Mouse (Mus musculus) lung, postnatal 14 days (tissue): ENCODE data around the gene Kif12.

Experiments used
- DNase-seq: peaks from one replicate; pipeline ENCODE4 v3.0.0; 2021

The Kif12 gene

DNA sequence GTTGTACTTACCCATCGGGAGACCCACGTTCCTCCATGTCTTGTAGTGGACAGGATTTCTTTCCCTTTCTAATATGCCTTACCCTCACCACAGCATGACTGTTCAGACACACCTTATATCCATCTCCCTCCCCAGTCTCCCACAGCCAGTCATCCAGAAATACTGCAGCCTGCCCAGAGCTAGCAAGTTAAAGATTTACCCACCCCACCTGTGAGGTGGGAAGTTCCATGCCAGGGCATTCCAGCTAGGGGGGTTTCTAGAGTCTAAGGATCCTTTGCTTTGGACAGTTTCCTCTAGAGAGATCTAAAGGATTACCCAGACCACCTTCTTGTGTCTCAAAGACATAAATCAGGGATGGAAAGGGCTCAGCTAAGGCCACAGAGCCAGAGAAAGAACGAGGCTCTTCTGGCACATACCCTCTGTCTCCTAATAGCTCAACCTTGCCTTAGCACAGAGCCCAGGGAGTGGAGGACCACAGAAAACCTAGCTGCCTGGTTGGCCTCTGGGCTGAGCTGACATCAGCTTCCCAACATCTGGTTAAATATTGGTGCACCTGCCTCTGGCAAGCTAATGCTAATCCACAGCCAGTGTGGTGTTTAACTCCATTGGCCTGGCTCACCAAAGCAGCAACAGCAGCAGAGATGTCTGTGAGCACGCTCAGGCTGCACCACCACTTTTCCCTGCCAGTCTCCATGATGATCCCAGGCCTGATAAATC, at the start of gene Kif12:
Gene Kif12 (minus strand): TSS at position 163 of the 717 bp plus-strand sequence.
- DNase-seq = no peak

DNA sequence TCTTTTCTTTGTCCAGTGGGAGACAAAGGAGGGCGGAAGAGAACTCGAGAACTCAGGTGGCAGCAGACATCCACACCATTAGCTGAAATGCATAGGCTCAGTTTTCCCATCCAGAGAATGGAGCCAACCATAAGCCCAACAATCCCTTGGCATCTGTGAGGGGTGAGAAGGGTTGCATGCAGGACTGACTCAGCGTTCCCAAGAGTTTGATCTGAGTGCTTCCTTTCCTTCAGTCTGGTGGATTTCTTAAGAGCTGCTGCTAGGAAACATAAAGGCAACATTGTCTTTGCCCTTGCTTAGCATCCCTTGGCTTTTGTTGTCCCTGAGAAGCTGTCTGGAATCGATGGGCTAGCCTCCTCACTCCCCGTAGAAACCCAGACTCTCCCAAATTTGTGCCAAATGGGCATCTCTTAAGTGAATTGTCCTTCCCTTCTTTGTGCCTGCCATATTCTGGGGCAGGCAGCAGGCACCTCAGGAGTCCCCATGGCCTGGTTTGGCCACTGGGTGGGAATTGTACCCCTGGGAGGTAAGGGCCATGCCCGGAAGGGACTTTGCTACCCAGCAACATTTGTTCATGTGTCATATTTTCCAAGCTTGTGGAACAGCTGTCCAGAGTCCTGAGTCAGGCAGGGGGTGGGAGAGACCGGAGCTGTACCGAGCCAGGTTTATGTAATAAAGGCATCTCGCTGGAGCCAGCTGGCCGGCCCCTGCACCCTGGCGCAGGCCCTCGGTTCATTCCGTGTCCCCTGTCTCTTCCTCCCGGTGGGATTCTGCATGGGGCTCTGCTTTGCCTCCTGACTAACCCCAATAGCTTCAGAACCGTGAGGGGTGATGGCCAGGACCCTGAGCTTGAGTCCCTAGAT, 49.4 kb upstream of the Kif12 start:
- peak; percentile 51 for DNase-seq

DNA sequence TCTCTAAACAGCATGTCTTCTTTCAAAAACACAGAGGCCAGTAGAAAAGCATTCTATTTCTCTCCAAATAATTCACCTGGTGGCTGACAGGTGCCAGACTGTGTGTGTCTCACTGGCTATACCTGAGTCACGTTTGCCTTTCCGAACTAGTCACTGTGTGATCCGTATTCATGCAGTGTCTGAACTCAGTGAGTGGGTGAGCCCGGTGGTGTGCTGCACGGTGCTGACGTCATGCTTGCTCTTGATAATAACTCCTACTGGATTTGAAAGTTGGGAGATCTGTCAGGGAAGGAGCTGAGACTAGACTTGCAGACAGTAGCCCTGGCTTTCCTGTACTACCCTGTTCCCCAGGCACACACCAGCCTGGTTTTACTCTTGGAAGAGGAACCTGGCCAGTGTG, 47.7 kb upstream of the Kif12 start:
- no peak for DNase-seq

DNA sequence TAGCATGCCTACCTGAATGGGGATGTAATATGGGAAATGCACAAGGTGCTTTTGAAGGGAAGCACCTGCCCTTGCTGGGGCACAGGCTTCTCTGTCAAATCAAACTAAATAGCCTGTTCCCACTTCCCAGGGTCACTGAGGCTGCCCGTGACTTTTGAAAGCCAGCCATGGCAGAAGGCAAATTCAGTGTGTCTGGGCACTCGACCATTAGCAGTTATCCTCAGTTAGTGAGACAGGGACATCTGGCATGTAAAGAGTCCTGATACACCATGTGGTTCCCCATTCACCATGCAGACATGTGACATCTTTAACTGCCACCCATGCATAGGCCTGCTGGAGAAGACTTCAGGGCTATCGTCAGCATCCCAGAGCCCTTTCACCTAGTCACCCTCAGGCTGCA, 47.1 kb upstream of the Kif12 start:
- DNase-seq = no peak

DNA sequence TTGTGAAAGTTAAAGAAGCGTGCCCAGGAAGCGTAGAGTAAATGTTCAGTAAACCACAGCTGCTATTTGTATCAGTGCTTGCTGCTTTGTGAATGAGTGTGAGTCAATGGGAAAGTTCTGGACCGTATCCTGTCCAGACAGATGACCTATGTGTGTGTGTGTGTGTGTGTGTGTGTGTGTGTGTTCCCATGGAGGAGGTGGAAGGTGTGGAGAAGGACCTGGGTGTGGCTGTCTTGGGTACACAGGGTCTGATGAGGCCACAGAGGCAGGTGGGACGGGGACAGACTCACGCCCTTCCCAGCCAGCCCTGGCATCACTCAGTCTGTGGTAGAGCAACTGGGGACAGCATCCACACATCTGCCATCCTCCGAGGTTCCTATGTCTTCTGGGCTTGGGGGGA, 45.6 kb upstream of the Kif12 start:
- DNase-seq = no peak

DNA sequence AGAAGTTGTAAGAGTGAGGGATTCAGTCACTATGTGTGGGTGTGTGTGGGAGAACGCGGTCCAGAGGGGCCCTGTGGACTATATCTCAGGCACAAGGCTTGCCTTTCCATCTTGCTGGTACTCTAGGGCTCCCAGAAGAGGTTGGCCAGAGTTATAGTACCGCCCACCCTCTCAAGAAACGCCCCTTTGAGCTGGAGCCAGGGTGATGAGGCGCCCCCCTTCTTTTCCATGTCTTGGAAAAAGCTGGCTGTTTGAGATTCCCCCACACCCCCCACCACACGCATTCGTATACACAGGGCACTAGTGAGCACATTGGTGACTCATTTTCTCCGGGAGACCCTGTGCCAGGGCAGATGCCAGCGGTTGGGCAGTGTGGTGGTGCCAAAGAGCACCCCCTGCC, 44.6 kb upstream of the Kif12 start:
- peak; percentile 62 for DNase-seq

DNA sequence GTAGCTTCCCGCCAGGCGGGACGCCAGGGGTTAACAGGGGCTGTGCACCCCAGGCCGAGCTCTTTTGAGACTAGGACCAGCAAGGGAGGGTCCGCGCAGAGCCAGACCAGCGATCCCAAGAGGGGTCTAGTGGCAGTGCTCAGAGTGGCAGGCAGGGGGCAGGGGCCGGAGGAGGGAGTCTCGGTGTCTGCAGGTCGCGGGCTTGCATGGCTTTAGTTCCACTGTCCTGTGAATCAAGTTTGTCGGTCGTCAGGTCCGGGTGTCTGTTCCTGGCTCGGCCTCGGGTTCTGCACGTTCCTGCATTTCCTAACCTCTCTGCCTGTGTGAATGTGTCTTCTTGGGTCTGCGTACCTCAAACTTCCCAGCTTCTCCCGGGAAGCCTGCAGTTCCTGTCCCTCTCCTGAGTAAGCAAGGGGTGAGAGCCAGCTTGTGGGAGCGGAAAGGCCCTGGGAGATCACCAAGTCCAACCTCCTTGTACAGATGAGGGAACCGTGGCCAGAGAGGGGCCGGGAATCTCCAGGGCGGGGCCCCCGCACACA, 44.1 kb upstream of the Kif12 start:
- DNase-seq = peak; percentile 59

DNA sequence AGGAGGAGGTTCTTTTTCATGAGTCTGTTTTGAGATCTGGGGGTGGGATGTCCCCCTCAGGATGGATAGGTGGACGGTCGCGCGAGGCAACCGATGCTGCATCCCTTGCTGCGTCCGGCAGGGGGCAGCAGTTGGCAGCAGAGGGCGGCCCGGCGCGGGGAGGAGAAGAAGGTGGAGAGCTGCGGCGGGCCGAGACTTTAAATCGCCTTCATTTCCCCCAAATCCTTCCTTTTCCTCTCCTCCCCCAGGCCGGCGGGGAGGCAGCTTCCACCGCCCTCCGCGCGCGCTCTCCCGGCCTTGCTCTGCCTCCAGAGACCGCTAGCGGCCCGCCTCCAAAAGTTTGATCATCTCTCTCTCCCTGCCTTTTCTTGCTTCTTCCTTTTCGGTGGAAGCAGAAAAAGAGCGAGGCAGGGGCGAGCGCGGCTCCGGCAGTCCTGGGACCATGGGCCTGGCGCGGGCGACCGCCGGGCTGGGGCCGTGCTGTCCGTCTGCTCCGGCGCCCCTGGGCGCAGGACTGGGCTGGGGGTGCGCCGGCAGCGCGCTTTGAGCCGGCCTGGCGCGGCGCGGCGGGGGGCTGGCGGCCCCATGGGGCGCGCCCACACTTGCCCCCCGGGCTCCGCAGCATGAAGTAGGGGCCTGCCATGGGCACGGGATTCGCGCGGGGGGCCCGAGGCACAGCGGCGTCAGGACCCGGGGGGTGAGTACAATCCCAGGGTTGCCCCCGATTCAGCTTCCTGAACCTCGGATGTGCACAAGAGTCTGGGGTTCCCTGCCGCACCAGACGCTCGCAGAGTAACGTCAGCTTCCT, 43.5 kb upstream of the Kif12 start:
- peak; percentile 86 for DNase-seq

DNA sequence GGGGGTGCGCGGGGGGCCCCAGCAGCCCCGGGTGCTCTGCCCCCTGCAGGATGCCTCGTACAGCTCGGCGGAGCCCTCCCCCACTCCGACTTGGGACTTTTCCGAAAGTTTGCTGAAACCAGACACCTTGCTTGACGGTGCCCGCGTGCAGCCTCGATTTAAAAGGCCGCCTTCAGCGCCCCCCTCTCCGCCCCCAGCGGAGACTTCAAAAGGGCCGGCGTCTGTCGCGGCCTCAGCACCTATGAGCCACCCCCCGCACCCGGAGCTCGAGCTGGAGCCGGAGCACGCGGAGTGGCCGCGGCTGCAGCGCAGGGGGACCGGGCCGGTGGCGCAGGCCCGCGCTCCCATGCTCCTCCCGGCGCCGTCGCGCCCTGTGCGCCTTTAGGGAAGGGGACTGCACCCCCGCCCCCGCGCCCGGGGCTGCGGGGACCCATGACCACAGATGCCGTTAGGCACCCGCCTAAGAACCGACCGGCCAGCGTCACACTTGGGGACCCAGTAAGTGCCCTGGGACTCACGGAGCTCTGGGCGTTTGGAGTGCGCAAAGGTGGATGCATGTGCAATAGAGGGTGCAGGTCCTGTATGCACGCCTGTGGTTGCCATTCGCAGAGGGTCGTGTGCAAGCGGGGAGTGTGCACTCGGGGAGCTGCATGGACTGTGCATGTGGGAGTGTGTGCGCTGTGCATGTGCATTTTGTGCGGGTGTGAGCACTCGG, 42.1 kb upstream of the Kif12 start, which contains the start of gene Col27a1:
Gene Col27a1 (plus strand): TSS at position 98 of the 715 bp plus-strand sequence.
- no peak for DNase-seq

DNA sequence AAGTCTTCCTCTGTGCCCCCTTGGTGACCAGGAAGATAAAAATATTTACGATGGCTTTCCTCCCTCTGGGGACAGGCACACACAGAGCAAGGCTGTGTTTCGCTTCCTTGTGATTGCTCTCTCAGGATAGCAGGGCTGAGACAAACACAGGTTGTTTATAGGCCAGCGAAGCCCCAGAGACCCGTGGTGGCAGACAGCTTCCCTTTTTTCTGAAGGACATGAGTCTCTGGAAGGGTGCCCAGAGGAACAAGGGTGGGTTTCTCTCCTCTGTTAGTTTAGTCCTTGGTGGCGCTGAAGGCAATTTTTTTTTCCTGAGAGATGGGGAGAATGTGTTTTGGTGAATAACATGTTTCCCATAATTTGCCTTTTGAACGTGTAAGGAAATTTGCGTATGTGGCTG, 33.7 kb upstream of the Kif12 start:
- no peak for DNase-seq

DNA sequence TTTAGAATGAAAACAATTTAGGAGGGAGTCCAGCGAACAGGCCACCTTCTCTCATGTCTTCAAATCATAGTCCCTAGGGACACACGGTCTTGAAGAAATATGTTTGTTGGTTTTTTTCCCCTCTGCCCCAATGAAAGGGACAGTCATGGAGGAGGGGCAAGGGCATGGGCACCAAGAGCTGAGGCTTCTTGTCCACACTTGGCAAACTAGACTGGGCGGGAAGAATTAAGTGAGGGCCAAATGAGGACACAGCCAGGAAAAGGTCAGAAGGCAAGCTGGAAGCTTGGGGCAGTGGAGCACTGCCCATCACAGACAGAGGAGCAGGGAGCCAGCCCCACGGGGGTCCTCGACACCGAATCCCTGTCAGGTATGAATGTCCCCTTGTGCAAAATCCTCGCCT, 31.9 kb upstream of the Kif12 start:
- DNase-seq = no peak

DNA sequence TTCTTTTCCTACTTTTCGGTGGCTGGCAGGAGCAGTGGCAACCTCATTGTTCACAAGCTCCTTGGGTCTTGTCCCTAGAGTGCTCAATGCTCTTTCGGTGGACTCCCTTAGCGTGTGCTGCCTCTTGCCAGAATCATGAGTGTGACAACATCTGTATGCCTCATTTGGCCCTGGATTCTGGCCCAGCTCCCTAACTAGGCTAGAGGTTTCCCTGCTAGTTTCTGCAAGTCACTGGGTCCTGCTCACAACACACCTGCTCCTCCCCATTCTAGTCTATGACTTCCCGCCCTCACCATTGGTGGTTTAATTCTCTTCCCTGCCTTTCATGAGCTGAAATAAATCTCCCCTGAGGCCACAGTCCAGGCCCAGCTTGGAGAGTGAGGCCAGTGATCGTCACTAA, 27.4 kb upstream of the Kif12 start:
- DNase-seq = no peak

DNA sequence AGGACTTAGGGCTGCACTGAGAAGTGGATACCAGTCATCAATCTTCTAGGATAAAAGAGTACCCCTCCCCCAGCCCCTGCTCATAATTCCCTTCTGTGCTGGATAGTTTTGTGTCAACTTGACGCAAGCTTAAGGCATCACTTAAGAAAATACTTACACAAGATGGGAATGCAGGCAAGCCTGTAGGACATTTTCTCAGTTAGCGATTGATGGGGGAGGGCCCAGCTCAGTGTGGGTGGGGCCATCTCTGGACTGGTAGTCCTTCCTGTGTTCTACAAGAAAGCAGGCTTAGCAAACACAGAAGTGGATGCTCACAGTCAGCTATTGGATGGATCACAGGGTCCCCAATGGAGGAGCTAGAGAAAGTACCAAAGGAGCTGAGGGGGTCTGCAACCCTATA, 22.4 kb upstream of the Kif12 start:
- no peak for DNase-seq

DNA sequence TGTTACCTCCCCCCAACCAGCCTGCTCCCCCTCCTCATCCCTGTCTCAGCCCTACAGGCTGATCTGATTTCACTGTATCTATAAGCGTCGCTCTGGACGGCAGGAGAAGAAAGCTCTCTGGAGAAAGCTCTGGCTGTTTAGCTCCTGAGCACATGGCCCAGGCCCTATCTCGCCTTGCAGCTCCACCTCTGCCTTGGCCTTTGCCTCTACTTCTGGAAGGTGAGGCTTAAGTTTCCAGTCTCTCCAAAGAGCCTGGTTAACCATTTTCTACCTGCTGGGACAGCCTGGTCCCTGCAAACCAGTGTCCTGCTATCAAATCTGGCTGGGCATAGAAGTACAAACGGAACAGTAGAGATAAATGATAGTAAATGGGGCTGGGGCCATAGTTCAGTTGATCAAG, 19.7 kb upstream of the Kif12 start:
- no peak for DNase-seq

DNA sequence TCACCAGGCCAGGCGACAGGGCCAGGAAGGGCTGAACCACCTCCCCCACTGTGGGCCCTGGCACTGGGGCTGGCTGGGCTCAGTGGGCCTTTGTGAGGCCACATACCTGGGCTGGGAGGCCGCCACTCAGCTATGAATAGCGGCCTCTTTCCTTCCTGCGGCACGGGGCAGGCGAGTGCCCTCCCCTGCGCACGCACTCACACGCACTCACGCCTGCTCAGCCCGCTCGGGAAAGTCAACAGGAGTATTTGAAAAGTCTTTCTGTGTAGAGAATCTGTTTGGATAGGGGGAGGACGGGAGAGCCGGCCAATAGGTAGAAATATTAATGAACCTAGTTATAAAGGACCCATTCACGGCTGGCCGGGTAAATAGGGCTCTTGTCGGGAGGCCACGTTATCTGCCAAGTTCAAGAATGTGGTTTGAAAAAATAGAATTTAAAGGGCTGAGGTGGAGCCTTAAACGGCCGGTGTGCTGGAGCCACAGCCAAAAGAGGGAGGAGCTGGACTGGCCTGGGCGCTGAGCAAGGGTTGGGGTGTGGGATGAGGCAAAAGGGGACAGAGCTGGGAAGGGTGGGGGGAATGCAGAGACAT, 14.4 kb upstream of the Kif12 start:
- peak; percentile 38 for DNase-seq

DNA sequence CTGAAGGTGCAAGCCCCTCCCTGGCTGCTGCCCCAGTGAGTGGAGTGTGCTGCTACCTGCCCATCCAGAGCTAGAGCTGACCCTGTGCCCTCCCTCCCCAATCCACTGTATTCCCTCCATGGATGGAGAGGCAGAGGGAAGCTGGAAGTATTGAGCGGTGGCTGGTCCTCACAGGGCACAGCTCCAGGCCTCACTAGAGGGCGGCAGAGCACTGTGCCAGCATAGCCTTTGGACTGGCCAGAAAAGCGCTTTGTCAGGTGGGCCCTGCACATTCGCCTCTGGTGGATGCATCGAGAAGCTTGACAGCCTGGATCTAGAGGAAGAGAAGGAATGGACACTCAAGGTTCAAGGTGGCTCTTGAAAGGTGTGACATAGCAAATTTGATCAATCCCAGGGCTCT, 9.6 kb upstream of the Kif12 start:
- peak; percentile 70 for DNase-seq

DNA sequence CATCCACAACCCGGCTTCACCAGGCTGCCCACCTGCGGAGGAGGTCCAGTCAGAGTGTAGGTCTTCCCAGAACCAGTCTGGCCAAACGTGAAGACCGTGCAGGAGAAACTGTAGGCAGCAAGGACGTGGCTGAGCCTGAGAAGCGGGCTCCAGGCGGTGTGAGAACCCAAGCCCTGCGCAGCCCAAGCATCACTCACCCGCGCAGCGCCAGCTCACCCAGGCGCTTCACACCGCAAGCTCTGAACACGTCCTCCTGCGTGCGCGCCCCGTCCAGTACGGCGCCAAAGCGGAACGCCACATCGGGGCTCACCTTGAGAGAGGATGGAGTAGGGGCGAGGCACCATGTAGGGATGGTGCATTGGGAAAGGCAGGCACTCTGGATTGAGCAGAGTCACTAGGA, 809 bp downstream of the Kif12 start:
- no peak for DNase-seq

DNA sequence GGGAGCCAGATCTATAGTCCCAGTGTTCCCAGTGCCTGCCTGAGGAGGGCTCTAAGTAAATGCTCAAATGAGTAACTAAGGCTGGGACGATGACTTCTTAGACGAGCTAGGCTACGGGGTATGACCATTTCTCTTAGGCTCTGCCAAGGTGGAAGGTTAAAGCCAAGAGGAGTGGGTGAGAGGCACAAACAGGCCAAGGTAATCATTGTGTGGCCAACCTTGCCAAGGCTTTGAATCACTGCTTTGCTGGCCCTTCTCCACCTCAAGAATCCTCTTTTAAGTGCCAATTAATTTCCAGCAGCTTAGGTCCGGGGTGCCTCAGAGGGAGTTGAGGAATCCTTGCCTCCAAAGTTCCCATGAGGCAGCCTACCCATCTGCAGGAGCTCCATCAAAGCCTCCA, 1.9 kb downstream of the Kif12 start:
- DNase-seq = no peak

DNA sequence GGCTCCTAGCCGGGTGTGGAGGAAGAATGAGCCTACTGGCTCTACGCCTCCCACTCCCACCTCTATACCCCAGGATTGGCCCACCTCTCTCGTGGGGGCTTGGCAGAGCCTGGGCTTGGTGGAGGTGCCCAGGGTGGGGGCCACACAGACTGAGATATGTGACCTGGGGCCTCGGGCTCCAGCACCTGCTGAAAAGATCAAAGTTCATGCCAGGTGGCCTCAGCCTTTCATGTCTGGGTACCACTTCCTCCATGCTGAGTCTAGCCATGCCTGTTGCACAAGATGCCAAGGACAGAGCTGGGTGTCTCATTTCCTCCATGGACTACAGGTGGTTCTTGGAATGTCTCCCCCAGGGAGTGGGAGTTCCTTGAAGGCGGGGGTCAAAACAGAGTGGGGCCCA, 5.6 kb downstream of the Kif12 start:
- no peak for DNase-seq

DNA sequence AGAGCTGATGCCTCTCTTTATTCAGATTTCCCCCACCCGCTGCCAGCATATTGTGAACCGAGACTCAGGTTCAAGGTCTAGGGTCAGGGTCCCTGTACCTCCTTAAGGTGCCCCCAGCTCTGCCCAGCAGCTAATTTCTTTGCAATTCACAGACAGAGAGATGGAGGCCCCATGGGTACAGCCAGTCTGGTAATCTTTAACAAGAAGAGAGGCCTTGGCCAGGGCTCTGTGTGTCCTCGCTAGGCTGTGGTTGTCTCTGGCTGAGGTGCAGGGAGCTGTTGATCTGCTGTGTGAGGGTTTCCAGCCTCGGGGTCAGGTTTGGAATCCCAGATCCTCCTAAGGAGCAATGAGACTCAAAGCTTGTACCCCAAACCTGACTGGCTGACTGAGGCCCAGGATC, 6.3 kb downstream of the Kif12 start:
- no peak for DNase-seq

DNA sequence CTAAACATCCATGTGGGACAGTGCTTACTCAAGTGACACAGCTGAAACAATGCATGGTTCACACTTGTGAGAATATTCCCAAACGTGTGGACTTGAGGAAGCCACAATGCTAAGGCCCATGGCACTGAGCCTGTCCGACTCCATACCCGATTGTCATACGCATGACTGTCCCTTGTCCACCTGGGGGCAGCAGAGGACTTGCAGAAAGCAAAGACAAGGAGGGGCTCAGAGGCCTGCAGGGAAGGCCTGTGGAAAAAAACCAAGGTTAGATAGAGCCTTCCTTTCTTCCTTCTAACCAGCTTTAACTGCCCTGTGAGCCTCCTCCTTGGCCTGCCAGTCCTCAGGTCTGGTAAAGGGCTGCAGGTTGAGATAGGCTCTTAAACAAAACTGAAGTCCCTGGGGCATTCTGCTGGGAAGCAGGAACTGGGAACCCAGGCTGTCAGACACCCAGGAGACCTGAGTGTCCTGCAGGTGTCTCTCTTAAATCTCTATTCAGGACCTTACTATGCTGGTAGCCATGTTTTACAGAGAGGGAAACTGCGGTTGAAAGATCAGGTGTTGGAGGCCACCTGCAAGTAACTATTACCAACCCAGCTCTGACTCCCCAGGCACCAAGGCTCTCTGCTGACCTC, 12.9 kb downstream of the Kif12 start:
- peak; percentile 89 for DNase-seq

DNA sequence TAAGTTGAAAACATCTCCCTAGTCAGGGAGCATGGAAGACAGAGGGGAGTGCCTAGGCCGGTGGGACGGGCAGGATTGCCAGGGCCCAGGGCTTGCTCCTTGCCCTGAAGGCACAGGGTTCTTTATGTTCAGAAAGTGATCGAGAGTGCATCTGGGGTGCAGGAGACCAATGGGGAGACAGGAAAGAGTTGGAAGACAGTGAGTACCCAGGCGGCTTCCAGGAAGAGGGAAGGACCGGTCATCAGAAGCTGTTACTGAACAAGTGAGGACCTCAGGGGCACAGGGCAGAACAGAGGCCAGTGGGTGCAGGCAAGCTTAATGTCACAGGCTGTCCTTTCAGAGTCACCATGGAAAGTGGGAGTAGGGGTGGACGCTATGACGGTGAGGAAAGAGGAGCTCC, 13.7 kb downstream of the Kif12 start:
- no peak for DNase-seq
